Mouse (Mus musculus): ENCODE measurements around the gene Olfr1062.

- TF ChIP-seq CTCF (IDR thresholded peaks at IDR 0.05; ENCODE audit: borderline replicate concordance, insufficient read depth, low read length), result no peak
- TF ChIP-seq POLR2A (IDR thresholded peaks at IDR 0.05; ENCODE audit: low read depth, low read length), result no peak
These were observed 31.4 kb downstream of the Olfr1062 start for GRCm38 (mm10) chr2:86395114-86395513.

Measured in embryonic fibroblast, embryonic 13.5 days (primary cell).